Mouse (Mus musculus) megakaryocyte-erythroid progenitor cell, adult 5-6 weeks (primary cell): ENCODE measurements around the gene Tyro3. TPM values are rescaled to one million over a fixed set of nuclear protein-coding genes. Genes with fewer than 3 reads are reported as not detected.

Experiments
- ATAC-seq: replicated peaks from 2 replicates; pipeline ENCODE4 v1.8.0; 2016; ENCODE audit warnings: mild to moderate bottlenecking, inconsistent platforms; ENCODE audit not compliant: severe bottlenecking, poor library complexity, low FRiP score, low TSS enrichment
- total RNA-seq, 2 experiments: library from RNA; stranded (forward) in 1 of 2; stranded (reverse) in 1 of 2; fragments of 200-1000, 215-1000 nt in 1 of 2; fragments of >200 nt in 1 of 2; fragmentation: Nextera tagmentation in 1 of 2; gene quantifications; 2 replicates each; pipeline ENCODE4 v1.2.3; 2014 to 2017

Tyro3 gene
- total RNA-seq, 2 experiments from 2014 or later, result not detected

- ATAC-seq, result no peak
Observed at GRCm38 (mm10) chr2:119842000-119842399, 44.5 kb downstream of the Tyro3 start.

- no peak for ATAC-seq
Observed at GRCm38 (mm10) chr2:119843526-119843925, 46.0 kb downstream of the Tyro3 start.

GRCm38 (mm10) chr2:119845882-119846546 is 48.5 kb downstream of the Tyro3 start:
- peak; percentile 86 for ATAC-seq

GRCm38 (mm10) chr2:119846929-119847328 is 49.4 kb downstream of the Tyro3 start:
- no peak for ATAC-seq

- no peak for ATAC-seq
Observed at GRCm38 (mm10) chr2:119853811-119854210, 56.3 kb downstream of the Tyro3 start.

- ATAC-seq, result no peak
Observed at GRCm38 (mm10) chr2:119855310-119855850, 57.8 kb downstream of the Tyro3 start.

- no peak for ATAC-seq
Observed at GRCm38 (mm10) chr2:119857341-119857740, 59.8 kb downstream of the Tyro3 start.

- ATAC-seq, result no peak
Observed at GRCm38 (mm10) chr2:119864484-119864883, 67.0 kb downstream of the Tyro3 start.

Other genes starting within 250 kb of the Tyro3 start
- gene Nusap1, start 179.4 kb upstream of the Tyro3 start, total RNA-seq (2014; fragmentation: Nextera tagmentation), result 31.2 and 40.4 TPM in 2 replicates
- 64.8 and 66.4 TPM in 2 replicates for gene Nusap1, start 179.4 kb upstream of the Tyro3 start, total RNA-seq (2017)
- 26.0 TPM in 2 replicates for gene Oip5, start 179.3 kb upstream of the Tyro3 start, total RNA-seq (2014; fragmentation: Nextera tagmentation)
- 21.8 and 41.9 TPM in 2 replicates for gene Oip5, start 179.3 kb upstream of the Tyro3 start, total RNA-seq (2017)
- 45.0 and 46.6 TPM in 2 replicates for gene Ndufaf1, start 134.9 kb upstream of the Tyro3 start, total RNA-seq (2014; fragmentation: Nextera tagmentation)
- gene Ndufaf1, start 134.9 kb upstream of the Tyro3 start, total RNA-seq (2017), result 31.1 and 40.3 TPM in 2 replicates
- 43.1 and 43.6 TPM in 2 replicates for gene Rtf1, start 122.7 kb upstream of the Tyro3 start, total RNA-seq (2014; fragmentation: Nextera tagmentation)
- gene Rtf1, start 122.7 kb upstream of the Tyro3 start, total RNA-seq (2017), result 44.9 and 49.4 TPM in 2 replicates
- not detected in 2 replicates for gene Itpka, start 55.4 kb upstream of the Tyro3 start, total RNA-seq (2014; fragmentation: Nextera tagmentation)
- gene Itpka, start 55.4 kb upstream of the Tyro3 start, total RNA-seq (2017), result not detected in 2 replicates
- not detected in 2 replicates for gene Ltk, start 37.3 kb upstream of the Tyro3 start, total RNA-seq (2014; fragmentation: Nextera tagmentation)
- not detected in 2 replicates for gene Ltk, start 37.3 kb upstream of the Tyro3 start, total RNA-seq (2017)
- 22.5 and 24.4 TPM in 2 replicates for gene Rpap1, start 10.2 kb upstream of the Tyro3 start, total RNA-seq (2014; fragmentation: Nextera tagmentation)
- 5.0 and 9.1 TPM in 2 replicates for gene Rpap1, start 10.2 kb upstream of the Tyro3 start, total RNA-seq (2017)
- 76.3 and 98.4 TPM in 2 replicates for gene Mga, start 99.5 kb downstream of the Tyro3 start, total RNA-seq (2014; fragmentation: Nextera tagmentation)
- gene Mga, start 99.5 kb downstream of the Tyro3 start, total RNA-seq (2017), result 82.5 and 83.6 TPM in 2 replicates
- gene Mapkbp1, start 175.0 kb downstream of the Tyro3 start, total RNA-seq (2014; fragmentation: Nextera tagmentation), result 4.5 and 5.0 TPM in 2 replicates
- gene Mapkbp1, start 175.0 kb downstream of the Tyro3 start, total RNA-seq (2017), result 2.8 and 6.7 TPM in 2 replicates
- 11.9 and 30.3 TPM in 2 replicates for gene Jmjd7, start 229.8 kb downstream of the Tyro3 start, total RNA-seq (2014; fragmentation: Nextera tagmentation)
- gene Jmjd7, start 229.8 kb downstream of the Tyro3 start, total RNA-seq (2017), result 4.2 and 15.8 TPM in 2 replicates
- gene Gm28042, start 229.8 kb downstream of the Tyro3 start, total RNA-seq (2014; fragmentation: Nextera tagmentation), result 1.3 and 3.8 TPM in 2 replicates
- gene Gm28042, start 229.8 kb downstream of the Tyro3 start, total RNA-seq (2017), result 0.30 TPM in 1 of 2 replicates, not detected in the other
- gene Pla2g4b, start 235.7 kb downstream of the Tyro3 start, total RNA-seq (2014; fragmentation: Nextera tagmentation), result 8.0 and 10.7 TPM in 2 replicates
- gene Pla2g4b, start 235.7 kb downstream of the Tyro3 start, total RNA-seq (2017), result 1.5 and 4.7 TPM in 2 replicates